Mouse (Mus musculus): Measurements from ENCODE around the gene Gm3488.
"Not testable (repeated sequence)": the region's sequence is repeated elsewhere in the genome, so short reads cannot be mapped to it uniquely, and the experiment has no call there.

The Gm3488 gene

DNA sequence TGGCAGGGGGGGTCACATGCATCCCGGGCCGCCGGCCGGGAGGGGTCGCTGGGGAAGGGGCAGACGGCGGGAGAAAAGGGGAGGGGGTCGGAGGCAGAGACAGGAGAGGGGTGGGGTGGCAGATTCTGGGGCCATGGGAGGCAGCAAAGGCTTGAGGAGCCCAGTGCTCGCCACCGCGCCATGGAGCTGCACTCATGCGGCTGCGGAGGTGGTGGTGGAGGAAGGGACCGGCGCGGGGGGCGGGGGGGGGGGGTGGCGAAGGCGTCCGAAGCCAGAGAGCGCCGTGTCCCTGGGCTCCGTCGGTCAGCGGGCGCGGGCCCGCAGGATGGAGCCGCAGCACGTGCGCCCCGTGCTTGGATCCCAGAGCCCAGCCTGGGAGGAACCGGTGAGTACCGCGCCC lies at the start of gene Gm3488:
Gene Gm3488 (plus strand): TSS at position 301 of the 400 bp plus-strand sequence.
- DNase-seq (ENCODE audit: low spot score): not testable (repeated sequence)

GRCm38 (mm10) chr14:5455367-5455766 lies 46.1 kb upstream of the Gm3488 start, which contains the start of gene Gm3194:
Gene Gm3194 (minus strand): TSS chr14:5455467.
- not testable (repeated sequence) for DNase-seq (ENCODE audit: low spot score)

GRCm38 (mm10) chr14:5460469-5460868 lies 41.0 kb upstream of the Gm3488 start:
- DNase-seq (ENCODE audit: low spot score): not testable (repeated sequence)

- DNase-seq (ENCODE audit: low spot score): not testable (repeated sequence)
These were observed 23.7 kb upstream of the Gm3488 start, which contains the start of gene Gm8246 for GRCm38 (mm10) chr14:5477730-5478129. Gene Gm8246 (minus strand): TSS chr14:5477830.

- DNase-seq (ENCODE audit: low spot score): not testable (repeated sequence)
These were observed 17.6 kb upstream of the Gm3488 start, which contains the start of gene Gm3187 for GRCm38 (mm10) chr14:5483907-5484306. Gene Gm3187 (plus strand): TSS chr14:5484207.

DNA sequence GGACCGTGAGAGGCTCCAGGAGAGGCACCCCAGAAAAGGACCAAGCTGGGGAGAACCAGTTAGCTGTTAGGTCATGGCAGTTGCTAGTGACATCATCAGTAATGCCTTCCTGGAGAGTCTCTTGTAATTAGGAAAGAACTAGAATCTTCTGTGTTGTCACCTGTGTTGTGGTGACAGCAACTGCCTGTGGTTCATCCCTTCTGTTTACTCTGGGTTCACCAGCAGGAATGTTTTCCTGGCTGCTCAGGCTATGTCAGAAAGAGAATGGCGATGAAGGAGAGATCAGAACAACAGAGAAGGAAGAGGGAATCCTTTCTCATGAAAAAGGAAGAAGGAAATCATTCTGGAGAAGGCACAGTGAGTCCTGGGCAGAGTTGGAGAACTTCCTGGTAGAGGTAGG lies 36.7 kb downstream of the Gm3488 start, which contains the start of gene Gm3532:
Gene Gm3532 (plus strand): TSS at position 301 of the 400 bp plus-strand sequence.
- not testable (repeated sequence) for DNase-seq (ENCODE audit: low spot score)

Measured in testis, postnatal 10 days (tissue).